Mouse (Mus musculus): Measurements from ENCODE around the gene Ucma.

The Ucma gene

DNA sequence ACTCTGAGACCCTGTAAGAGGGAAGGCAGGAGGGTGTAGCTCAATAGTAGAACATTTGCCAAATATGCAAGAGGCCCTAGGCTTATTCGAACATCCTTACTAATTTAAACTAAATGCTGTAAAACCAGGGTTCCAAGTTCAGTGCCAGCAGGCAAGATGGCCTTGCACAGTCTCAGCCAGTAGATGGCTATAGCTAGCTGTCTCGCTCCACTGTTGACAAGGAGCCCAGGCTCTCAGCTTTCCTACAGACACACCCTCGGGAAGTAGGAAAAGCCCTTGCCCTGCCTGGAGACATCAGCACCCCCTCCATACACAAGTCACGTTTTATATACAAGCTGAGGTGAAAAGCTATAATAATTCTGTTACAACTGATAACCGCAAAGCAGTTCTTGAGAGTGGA lies 56.7 kb downstream of the Ucma start:
- in situ Hi-C loops (cut with MboI; ENCODE audit: low pct_unique_long_range_greater_than_20kb in 1 of 2, low sequenced_read_pairs in 2 of 2, unreplicated experiment in 1 of 2), result no loop called here

DNA sequence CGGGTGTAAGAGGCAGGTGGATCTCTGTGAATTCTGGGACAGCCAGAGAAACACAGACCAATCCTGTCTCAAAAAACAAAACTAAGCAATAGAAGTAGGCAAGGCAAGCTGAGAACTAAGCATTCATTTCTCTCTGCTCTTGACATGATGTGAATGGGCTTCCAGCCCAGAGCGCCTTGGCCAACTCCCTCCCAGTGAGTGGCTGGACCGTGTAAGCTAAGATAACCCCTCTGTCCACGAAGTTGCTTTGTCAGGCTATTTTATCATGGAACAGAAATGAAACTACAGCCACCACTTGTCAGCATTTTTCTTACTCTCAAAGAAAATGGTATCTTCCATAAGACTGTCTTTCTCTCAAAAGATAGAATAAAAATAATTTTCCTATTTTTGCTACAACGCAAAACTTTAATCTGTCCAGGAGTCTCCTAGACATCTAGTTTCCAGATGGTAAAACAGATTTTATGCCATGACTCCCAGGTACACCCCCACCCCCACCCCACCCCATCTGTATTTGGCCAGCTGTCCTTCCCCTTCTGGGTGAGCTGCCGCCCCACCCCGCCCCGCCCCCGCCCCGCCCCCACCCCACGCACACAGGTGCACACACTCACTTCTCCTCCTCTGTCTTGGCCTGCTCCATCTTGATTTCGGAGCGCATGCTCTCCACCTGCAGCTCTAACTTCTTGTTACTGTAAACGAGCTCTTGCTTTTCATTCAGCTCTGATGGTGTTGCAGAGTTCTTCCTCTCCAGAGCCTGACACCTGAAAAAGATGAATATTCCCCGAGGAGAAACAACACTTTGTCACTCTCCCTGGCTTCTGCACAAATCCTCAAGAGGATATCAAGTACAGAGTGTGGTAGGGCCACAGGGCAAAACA lies 57.9 kb downstream of the Ucma start:
- in situ Hi-C loops (cut with MboI; ENCODE audit: low pct_unique_long_range_greater_than_20kb in 1 of 2, low sequenced_read_pairs in 2 of 2, unreplicated experiment in 1 of 2), result no loop called here

DNA sequence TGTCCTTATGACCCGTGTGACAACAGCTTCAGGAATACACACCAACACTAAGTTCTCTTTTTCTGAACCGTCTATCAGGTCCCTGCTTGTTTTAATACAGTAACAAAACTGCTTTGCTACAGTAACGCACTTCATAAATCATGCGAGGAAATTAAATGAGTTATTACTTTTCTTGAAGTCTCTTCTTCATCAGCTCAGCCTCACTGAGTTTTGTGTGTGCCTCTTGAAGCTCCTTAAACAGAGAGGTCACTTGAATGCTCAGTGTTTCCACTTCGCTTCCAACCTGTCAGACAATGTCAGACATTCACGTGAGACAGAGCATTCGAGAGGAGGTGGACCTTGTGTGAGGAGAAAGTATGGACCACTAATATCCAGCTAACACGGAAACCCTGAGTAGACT lies 58.9 kb downstream of the Ucma start:
- in situ Hi-C loops (cut with MboI; ENCODE audit: low pct_unique_long_range_greater_than_20kb in 1 of 2, low sequenced_read_pairs in 2 of 2, unreplicated experiment in 1 of 2), result no loop called here

DNA sequence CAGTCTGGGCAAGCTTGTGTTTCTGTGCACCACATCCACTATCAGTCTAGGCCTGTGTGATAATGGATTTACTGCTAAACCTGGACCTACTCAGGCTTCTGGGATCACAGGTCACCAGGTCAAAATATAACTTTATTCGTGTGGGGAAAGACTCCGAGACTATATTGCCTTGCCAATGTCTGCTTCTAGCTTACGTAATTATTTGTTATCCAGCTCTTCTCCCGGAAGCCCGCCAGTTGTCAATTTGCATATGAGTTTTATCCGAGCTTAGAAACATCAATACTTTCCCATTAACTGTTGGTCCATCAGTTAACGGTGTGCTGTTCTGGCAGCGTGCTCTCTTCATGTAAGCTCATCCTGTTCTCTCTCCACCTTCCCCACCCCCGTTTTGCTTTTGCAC lies 59.3 kb downstream of the Ucma start:
- in situ Hi-C loops (cut with MboI; ENCODE audit: low pct_unique_long_range_greater_than_20kb in 1 of 2, low sequenced_read_pairs in 2 of 2, unreplicated experiment in 1 of 2), result no loop called here
